Mouse (Mus musculus) c-Kit-positive CD71-positive TER-119-positive erythroid progenitor cells, embryonic 14.5 days (primary cell): Measurements from ENCODE around the gene Ankrd44.
A peak's percentile ranks its signal among the peaks of the same experiment; 100 is the strongest.

Experiments used
- DNase-seq: peaks from one replicate; pipeline ENCODE4 v3.0.0-alpha.2; 2013; ENCODE audit warnings: low spot score

Ankrd44 gene

DNA sequence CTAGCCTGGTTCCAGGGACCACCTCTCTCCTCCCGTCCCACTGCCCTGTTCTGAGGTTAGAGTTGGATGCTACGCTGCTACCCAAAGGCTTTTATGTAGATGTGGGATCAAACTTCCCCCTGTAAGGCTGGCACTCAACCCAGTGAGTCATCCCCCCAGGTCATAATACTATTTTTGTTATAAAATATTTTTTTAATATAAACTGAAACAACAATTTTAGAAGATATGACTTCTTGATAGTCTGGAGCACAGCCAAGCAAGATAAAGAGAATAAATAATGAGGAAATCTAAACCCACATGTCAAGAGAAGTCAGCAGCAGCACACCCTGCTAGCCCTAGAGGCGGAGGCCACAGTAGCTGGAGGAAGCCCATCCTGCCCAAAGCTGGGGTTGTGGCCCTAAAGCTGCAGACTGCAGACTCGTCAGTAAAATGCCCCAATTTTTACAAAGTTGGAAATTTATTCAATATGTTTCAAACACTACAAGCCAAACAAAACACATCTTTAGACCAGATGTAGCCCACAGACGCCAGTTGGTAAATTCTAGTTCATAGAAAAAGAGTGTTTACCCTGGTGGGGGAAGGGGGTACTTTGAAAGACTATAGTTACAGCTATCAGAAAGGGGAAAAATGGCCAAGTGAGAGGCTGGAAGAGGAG, 79.7 kb downstream of the Ankrd44 start:
- DNase-seq: no peak

GRCm38 (mm10) chr1:54844361-54844760, 81.8 kb downstream of the Ankrd44 start:
- DNase-seq: no peak

DNA sequence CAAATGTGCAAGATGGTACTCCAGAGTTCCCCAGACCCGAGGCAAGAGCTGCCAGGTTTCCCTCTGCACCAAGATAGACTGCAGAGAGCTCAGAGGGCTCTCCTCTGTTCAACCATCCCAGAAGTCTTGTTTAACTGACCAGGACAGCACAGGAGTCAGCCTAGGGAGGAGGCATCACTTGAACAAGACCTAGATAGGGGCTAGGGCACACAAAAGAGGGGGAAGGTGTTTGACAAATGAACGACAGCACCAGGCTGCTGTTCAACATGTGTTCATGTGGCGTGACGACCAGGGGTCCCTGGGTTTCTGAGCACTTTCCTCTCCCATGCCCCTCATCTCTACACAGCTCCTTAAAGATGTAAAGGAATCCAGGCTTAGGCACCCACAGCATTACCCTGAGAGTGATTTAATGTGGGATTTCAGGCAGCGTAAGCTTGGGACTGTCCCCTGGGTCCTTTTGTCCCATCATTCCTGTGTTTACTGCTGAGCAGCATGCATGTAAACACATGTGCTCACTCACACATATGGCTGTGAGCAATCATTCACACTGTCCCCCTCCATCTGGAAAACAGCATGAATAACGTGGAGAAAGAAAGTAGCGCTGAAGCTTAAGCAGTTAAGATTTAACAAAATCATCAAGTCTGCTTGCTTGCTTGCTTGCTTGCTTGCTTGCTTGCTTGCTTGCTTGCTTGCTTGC, 83.3 kb downstream of the Ankrd44 start:
- DNase-seq: no peak

GRCm38 (mm10) chr1:54841788-54842187, 84.4 kb downstream of the Ankrd44 start:
- DNase-seq: no peak

DNA sequence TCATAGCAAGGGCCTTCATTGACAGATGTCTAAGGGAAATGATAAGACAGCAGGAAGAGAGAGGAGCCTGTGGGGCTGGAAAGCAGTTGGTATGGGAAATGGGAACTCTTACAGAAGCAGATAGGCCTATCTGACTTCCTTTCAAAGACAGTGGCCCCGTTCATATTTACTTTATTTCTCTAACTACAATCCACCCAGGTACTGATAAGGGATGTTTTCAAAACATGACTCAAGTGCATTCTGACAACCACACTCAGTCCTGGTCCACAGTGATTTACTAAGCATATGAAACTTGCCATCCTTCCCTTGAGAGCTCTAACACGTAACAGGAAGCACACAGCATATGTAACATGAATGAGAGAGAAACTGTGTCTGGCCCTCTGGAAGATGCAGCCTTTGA, 86.1 kb downstream of the Ankrd44 start:
- DNase-seq: no peak

DNA sequence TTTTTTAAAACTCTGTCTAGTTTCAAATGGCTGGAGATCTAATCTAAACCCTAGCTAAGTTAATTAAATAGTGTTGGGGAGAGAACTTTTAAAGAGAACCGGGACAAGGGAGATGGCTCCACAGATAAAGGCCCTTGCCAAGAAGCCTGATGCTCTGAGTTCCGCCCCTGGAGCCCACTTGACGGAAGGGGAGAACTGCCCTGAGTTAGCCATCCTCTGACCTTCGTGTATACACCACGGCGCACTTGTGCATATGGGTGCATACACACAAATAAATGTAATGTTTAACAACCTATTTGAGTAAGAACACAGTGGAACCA, 87.7 kb downstream of the Ankrd44 start:
- no peak for DNase-seq

- no peak for DNase-seq
Observed at GRCm38 (mm10) chr1:54837721-54838485, 88.3 kb downstream of the Ankrd44 start.

DNA sequence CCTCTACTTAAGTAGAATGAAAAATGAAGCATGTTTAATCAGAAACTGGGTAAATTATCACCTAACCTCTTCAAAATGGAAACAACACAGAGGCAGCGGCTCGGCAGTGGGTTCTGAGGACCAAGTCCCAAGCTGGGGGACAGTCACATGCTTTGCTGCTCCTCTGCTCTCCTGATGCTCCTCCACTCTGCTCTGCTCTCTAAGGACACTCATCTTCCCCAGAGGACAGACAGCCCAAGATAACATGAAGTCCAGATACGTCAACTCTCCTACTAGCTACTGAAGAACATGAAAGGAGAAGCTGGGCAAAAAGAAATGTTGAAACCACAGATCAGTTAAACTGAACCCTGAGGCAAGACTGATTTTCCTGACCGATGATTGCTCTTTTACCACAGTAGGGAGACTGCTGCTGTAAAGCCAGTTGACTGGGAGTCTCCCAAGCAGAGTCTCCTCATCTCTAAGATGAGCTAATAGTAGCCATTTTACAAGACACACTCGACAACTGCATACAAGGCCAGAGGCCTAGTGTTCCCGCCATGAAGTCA, 90.5 kb downstream of the Ankrd44 start:
- DNase-seq: no peak

DNA sequence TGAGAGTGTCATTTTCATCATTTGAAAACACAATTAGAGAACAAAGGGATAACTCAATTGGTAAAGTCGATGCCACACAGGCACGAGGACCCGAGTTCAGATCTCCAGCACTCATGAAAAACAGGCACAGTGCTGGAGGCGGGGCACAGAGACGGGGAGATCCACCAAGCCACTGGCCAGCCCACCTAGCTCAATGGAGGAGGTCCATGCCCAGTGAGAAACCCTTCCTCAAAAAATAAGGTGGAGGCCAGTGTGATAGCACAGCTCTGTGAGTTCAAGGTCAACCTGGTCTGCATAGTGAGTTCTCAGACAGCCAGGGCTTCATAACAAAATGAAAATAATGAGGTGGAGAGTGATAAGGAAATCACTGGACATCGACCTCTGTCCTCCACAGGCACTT, 93.0 kb downstream of the Ankrd44 start:
- no peak for DNase-seq

DNA sequence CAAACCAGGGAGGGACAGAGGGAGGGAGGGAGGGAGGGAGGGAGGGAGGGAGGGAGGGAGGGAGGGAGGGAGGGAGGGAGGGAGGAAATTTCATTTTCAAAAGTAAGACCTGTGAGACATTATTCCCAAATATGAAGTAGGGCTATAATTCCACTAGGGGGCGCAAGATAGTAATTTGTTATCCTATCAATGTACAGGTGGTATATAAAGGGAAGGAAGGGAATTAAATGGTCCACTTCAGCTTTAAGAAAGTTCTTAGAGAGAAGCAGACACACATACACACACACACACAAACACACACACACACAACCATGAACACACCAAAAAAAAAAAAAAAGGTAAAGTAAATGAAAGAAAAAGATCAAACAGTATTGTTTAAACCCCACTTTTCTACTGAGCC, 93.4 kb downstream of the Ankrd44 start:
- DNase-seq: peak; percentile 49

DNA sequence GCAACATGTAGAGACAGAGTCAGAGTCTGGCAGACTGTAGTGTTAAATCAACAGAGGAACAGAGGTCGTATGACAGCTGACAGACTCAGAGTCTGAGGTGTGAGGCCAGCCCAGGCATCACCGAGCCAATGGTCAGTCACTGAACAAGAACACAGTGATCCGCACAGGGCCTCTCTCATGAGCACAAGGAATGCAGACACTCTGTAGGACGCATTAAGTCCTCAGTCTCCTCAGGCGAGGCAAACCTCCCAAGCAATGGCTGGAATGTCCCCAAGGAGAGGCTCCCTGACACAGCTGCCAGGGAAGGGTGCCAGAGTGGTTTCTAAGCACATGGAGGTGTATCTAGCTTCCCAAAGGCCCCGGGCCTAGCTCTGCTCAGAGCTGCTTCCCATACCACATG, 96.0 kb downstream of the Ankrd44 start:
- no peak for DNase-seq

DNA sequence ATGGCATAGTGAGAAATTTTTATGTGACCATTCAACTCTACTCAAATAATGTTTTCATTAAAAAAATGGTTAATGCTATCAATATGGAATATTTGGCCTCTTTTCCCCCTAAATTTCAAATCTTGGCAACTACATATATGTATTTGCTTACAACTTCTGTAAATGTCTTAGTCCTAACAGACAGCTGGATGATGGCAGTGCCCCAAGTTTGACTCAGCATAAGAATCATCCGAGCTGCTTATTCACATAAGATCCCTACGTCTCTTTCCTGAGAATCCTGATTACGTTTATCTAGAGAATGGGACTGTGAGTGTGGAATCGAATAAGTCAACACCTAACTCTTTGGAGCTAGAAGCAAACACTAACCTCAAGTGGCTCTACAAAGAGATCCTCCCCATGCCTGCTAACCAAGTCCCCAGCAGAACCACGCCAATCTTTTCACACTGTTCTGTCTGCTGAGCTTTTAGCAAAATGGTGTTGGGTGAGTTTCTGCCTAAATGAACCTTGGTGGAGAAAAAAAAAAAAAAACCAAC, 96.4 kb downstream of the Ankrd44 start:
- DNase-seq: no peak

DNA sequence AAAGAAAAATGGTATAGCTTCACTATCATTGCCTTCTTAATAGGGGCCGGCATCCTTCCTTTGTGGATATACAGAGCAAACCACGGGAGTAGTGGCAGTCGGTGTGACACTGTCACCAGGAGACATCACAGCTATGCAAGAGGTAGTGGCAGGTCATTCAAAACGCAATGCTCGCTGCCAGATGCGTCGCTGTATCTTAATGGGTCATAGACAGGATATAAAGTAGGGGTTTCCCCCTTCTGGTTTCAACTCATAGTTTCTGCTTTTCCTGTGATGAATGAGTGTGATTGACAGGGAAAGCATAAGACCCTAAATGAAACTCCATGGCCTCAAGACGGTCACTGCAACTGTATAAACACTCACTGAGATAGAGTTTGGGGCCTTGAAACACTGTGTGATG, 98.4 kb downstream of the Ankrd44 start:
- DNase-seq: no peak

- DNase-seq: no peak
Observed at GRCm38 (mm10) chr1:54827351-54827750, 98.8 kb downstream of the Ankrd44 start.

GRCm38 (mm10) chr1:54826426-54826986, 99.7 kb downstream of the Ankrd44 start:
- DNase-seq: no peak

DNA sequence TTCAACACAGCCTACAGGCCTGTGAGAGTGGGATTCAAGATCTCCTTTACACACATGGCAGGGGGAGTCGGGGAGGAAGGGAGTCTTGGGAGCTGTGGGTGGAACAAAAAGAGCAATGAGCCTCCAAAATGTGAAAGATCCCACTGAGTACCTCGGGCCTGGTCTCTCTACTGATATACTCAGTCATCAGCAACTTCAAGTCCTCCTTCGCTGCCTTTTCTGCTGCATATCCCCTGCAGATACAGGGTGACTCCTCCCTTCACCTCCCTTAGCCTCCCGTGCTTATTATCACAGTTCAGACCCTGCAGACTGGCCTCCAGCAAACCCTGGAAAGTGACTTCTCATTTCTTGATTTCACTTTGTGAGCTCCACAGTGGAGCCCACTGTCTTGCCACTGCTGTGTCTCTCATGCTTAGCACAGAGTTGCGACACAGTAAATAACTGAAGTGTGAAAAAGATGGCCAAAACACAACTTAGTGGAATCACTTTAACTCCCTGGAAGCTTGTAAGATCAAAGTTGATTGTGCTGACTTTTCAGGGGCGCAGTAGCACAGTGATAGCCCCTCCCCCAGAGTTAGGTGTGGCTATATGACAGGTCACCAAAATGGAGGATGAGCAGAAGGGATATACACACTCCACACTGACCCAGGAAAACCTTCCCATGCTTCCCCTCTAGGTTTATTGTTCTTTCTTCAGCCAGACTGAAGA, 100.3 kb downstream of the Ankrd44 start:
- DNase-seq: no peak

DNA sequence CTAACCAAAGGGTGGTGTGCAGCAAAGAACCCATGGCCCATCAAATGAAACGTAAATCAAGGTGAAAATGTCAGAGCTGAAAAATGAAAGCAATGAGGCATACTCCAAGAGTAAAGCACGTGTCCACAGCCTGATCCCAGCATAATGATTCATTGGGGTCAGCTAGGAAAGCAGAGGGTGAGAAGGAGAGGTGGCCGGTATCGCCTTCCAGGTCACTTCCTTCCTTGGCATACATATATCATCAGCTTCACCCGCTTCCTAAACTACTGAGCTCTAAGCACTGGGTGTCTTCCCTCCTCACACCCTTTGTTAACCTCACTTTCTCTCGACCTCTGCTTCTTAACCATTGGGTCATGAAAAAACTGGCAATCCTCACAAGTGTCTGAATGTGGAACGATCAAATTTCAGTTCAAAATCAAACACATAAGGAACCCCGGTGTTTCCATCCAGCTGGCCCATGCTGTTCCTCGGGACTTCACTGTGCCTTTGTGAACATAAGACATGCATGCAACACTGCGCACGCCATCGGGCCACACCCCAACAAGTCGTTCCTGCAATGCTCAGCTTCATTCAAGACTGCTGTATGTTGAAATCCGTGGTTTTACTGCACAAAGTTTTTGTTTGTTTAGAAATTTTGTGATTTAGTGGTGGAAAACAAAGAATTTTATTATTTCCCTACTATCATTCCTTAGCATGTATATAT, 101.9 kb downstream of the Ankrd44 start:
- DNase-seq: no peak

DNA sequence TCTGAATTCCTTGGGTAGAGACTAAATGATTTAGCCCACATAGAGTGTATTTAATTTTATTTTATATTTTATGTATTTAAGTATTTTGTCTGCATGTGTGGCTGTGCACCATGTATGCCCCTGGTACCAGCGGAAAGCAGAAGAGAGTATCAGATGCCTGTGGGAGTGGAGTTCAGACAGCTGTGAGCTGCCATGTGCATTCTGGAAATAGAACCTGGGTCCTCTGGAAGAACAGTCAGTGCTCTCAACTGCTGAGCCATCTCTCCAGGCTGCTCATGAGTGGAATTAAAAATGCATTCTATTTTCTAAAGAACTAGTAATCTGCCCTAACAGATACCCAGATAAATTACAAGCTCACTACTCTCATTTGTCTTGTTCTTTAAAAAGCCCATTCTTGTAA, 104.4 kb downstream of the Ankrd44 start:
- DNase-seq: no peak

GRCm38 (mm10) chr1:54815206-54815855, 110.9 kb downstream of the Ankrd44 start:
- DNase-seq: no peak

GRCm38 (mm10) chr1:54809811-54810549, 116.2 kb downstream of the Ankrd44 start:
- DNase-seq: no peak
